18 mouse cellular contexts compared by ENCODE assay signal in genomic region chr3:118626455-118627375, GRCm38 (mm10).
DNase-seq lines count a peak whose midpoint lies in the region; ATAC-seq and TF ChIP-seq lines count a peak whose summit lies in the region.
"Had no signal": no experiment of that assay in that cellular context is flagged by ENCODE, and none has a peak within 500 bp of the region (broad histone marks: within the 10 kb centered on the region; RNA-seq: fewer than 3 reads in every experiment).

No protein-coding gene starts in this region.

- H3K4me3 ChIP-seq in midbrain, embryonic 11.5 days (ENCODE audit: low read depth, low read length) = no peak overlapping the region
- no peak overlapping the region for H3K4me3 ChIP-seq in midbrain, postnatal 0 days (ENCODE audit: low read depth, low read length)
- H3K4me3 ChIP-seq in forebrain, embryonic 13.5 days = no peak overlapping the region
- no peak overlapping the region for H3K4me3 ChIP-seq in midbrain, embryonic 16.5 days (ENCODE audit: low read depth, low read length)
- no peak overlapping the region for H3K4me3 ChIP-seq in limb, embryonic 10.5 days
- H3K4me3 ChIP-seq: neural tube, embryonic 13.5 days; stomach, embryonic 15.5 days had no signal

- H3K36me3 ChIP-seq in midbrain, embryonic 11.5 days (ENCODE audit: control insufficient read depth, insufficient read depth, low read length) = no peaks in the 10 kb centered on the region
- H3K36me3 ChIP-seq in midbrain, postnatal 0 days (ENCODE audit: insufficient read depth, low read length) = no peaks in the 10 kb centered on the region
- no peaks in the 10 kb centered on the region for H3K36me3 ChIP-seq in forebrain, embryonic 13.5 days (ENCODE audit: poor library complexity, severe bottlenecking)
- H3K36me3 ChIP-seq in midbrain, embryonic 16.5 days (ENCODE audit: control insufficient read depth, insufficient read depth, low read length) = no peaks in the 10 kb centered on the region
- H3K36me3 ChIP-seq in limb, embryonic 10.5 days = no peaks in the 10 kb centered on the region
- H3K36me3 ChIP-seq: neural tube, embryonic 13.5 days; stomach, embryonic 15.5 days had no signal

- TF ChIP-seq POLR2A in brain, embryonic 14.5 days (IDR thresholded peaks at IDR 0.05; ENCODE audit: borderline replicate concordance, extremely low read depth, insufficient read depth, insufficient read length, poor library complexity, severe bottlenecking) = no peak

- intact Hi-C loops in gastrocnemius, postnatal 14 days (cut with DNase I; ENCODE audit: low total_unique reads) = no loop called here
- intact Hi-C loops in gastrocnemius, postnatal 36 days (cut with DNase I) = no loop called here

- peaks cover 3% of the 10 kb centered on the region; the same call in 1 of the 2 replicates for H3K4me1 ChIP-seq in midbrain, embryonic 11.5 days (ENCODE audit: control insufficient read depth, insufficient read depth, low read length)
- no peaks in the 10 kb centered on the region for H3K4me1 ChIP-seq in midbrain, postnatal 0 days (ENCODE audit: insufficient read depth, low read length)
- peaks cover 15% of the 10 kb centered on the region for H3K4me1 ChIP-seq in forebrain, embryonic 13.5 days
- peaks cover 8% of the 10 kb centered on the region; the same call in 1 of the 2 replicates for H3K4me1 ChIP-seq in midbrain, embryonic 16.5 days (ENCODE audit: control insufficient read depth, insufficient read depth, low read length)
- H3K4me1 ChIP-seq in limb, embryonic 10.5 days = peaks cover 7% of the 10 kb centered on the region; the same call in 1 of the 2 replicates
- H3K4me1 ChIP-seq: stomach, embryonic 15.5 days had no signal

- no peaks in the 10 kb centered on the region for H3K9me3 ChIP-seq in midbrain, embryonic 11.5 days (ENCODE audit: control insufficient read depth, low read length)
- no peaks in the 10 kb centered on the region for H3K9me3 ChIP-seq in midbrain, postnatal 0 days (ENCODE audit: low read length)
- no peaks in the 10 kb centered on the region for H3K9me3 ChIP-seq in forebrain, embryonic 13.5 days (replicated peaks)
- no peaks in the 10 kb centered on the region for H3K9me3 ChIP-seq in midbrain, embryonic 16.5 days (replicated peaks; ENCODE audit: control insufficient read depth, low read length, poor library complexity, severe bottlenecking)
- H3K9me3 ChIP-seq in limb, embryonic 10.5 days (replicated peaks) = no peaks in the 10 kb centered on the region
- H3K9me3 ChIP-seq: neural tube, embryonic 13.5 days; stomach, embryonic 15.5 days had no signal

- H3K9ac ChIP-seq in midbrain, embryonic 11.5 days (ENCODE audit: low read length) = no peak overlapping the region
- no peak overlapping the region for H3K9ac ChIP-seq in midbrain, postnatal 0 days (replicated peaks; ENCODE audit: low read length, poor library complexity, severe bottlenecking)
- no peak overlapping the region for H3K9ac ChIP-seq in forebrain, embryonic 13.5 days
- no peak overlapping the region for H3K9ac ChIP-seq in midbrain, embryonic 16.5 days (ENCODE audit: low read depth, low read length)
- H3K9ac ChIP-seq: lung, embryonic 14.5 days; neural tube, embryonic 13.5 days; stomach, embryonic 15.5 days had no signal

- WGBS in midbrain, embryonic 11.5 days = 46% methylated on average over 9 of the region's 9 CpGs
- WGBS in midbrain, postnatal 0 days = 33% methylated on average over 9 of the region's 9 CpGs
- 20% methylated on average over 9 of the region's 9 CpGs for WGBS in forebrain, embryonic 13.5 days
- 27% methylated on average over 9 of the region's 9 CpGs for WGBS in midbrain, embryonic 16.5 days
- 66% methylated on average over 9 of the region's 9 CpGs for WGBS in limb, embryonic 10.5 days

- no peaks in the 10 kb centered on the region for H3K27me3 ChIP-seq in midbrain, embryonic 11.5 days (ENCODE audit: control insufficient read depth, insufficient read depth, low read length)
- H3K27me3 ChIP-seq in midbrain, postnatal 0 days (ENCODE audit: insufficient read depth, low read length) = no peaks in the 10 kb centered on the region
- H3K27me3 ChIP-seq in forebrain, embryonic 13.5 days = peaks cover 3% of the 10 kb centered on the region; the same call in 1 of the 2 replicates
- no peaks in the 10 kb centered on the region for H3K27me3 ChIP-seq in midbrain, embryonic 16.5 days (ENCODE audit: control insufficient read depth, insufficient read depth, low read depth, low read length)
- no peaks in the 10 kb centered on the region for H3K27me3 ChIP-seq in limb, embryonic 10.5 days (ENCODE audit: low read depth, poor library complexity, severe bottlenecking)
- H3K27me3 ChIP-seq: neural tube, embryonic 13.5 days; stomach, embryonic 15.5 days had no signal

- ATAC-seq in midbrain, embryonic 11.5 days (ENCODE audit: low FRiP score) = peak; percentile 81
- no peak for ATAC-seq in midbrain, postnatal 0 days (ENCODE audit: low FRiP score)
- ATAC-seq in forebrain, embryonic 13.5 days = peak; percentile 95
- ATAC-seq in midbrain, embryonic 16.5 days = peak; percentile 73

- DNase-seq in midbrain, embryonic 11.5 days (ENCODE audit: low spot score, missing footprints) = peak; percentile 85
- DNase-seq in midbrain, postnatal 0 days (ENCODE audit: low spot score) = no peak
- DNase-seq in brain, embryonic 14.5 days (ENCODE audit: low read depth) = peak; percentile 94
- DNase-seq in limb, embryonic 10.5 days (ENCODE audit: low spot score) = no peak
- DNase-seq in gastrocnemius, postnatal 14 days = no peak
- no peak for DNase-seq in gastrocnemius, postnatal 36 days
- DNase-seq: adrenal gland, postnatal 25 days; cerebellum, postnatal 25 days; kidney, adult 2 months; kidney, postnatal 36 days; lung, embryonic 14.5 days; right cerebral cortex, adult 18-20 months; spleen, adult 18-20 months had no signal

- no peak overlapping the region for H3K27ac ChIP-seq in midbrain, embryonic 11.5 days (ENCODE audit: low read depth, low read length)
- H3K27ac ChIP-seq in midbrain, postnatal 0 days (ENCODE audit: low read depth, low read length) = no peak overlapping the region
- no peak overlapping the region for H3K27ac ChIP-seq in forebrain, embryonic 13.5 days
- H3K27ac ChIP-seq in midbrain, embryonic 16.5 days (ENCODE audit: low read length) = no peak overlapping the region
- H3K27ac ChIP-seq in limb, embryonic 10.5 days = no peak overlapping the region
- H3K27ac ChIP-seq: neural tube, embryonic 13.5 days; stomach, embryonic 15.5 days had no signal

- H3K4me2 ChIP-seq in midbrain, embryonic 11.5 days = no peak overlapping the region
- no peak overlapping the region for H3K4me2 ChIP-seq in midbrain, postnatal 0 days (ENCODE audit: low read depth, low read length, poor library complexity, severe bottlenecking)
- no peak overlapping the region for H3K4me2 ChIP-seq in forebrain, embryonic 13.5 days
- no peak overlapping the region for H3K4me2 ChIP-seq in midbrain, embryonic 16.5 days (ENCODE audit: low read length)
- H3K4me2 ChIP-seq: liver, embryonic 11.5 days; lung, embryonic 14.5 days; neural tube, embryonic 13.5 days; stomach, embryonic 15.5 days had no signal

- no peak for TF ChIP-seq CTCF in midbrain, postnatal 0 days (IDR thresholded peaks at IDR 0.05)
- no peak for TF ChIP-seq CTCF in brain, embryonic 14.5 days (IDR thresholded peaks at IDR 0.05; ENCODE audit: borderline replicate concordance, extremely low read depth, insufficient read depth, insufficient read length)

Comparison
In these comparisons a context has a peak if more than half of its experiments do, and no peak if none do; other contexts are left out.
1. DNase-seq: peak in midbrain, embryonic 11.5 days (single experiment) and brain, embryonic 14.5 days (single experiment); none in midbrain, postnatal 0 days (single experiment), limb, embryonic 10.5 days (single experiment), gastrocnemius, postnatal 14 days (single experiment) and gastrocnemius, postnatal 36 days (0 of 2).